In genomic region chr2:73584645-73585346, GRCm38 (mm10) we compare ENCODE assay signal across 8 mouse cellular contexts. TPM values are rescaled to one million over a fixed set of nuclear protein-coding genes. Genes with fewer than 3 reads are reported as not detected.
DNase-seq lines count a peak whose midpoint lies in the region; ATAC-seq and TF ChIP-seq lines count a peak whose summit lies in the region.

No protein-coding gene starts in this region.

- 0 out of 2 replicates have a peak, but pooled peaks cover 4% of the 10 kb centered on the region for H3K27me3 ChIP-seq in spleen, adult 2 months (ENCODE audit: control insufficient read depth, insufficient read depth, low read length)
- no peaks in the 10 kb centered on the region for H3K27me3 ChIP-seq in intestine, postnatal 0 days (replicated peaks; ENCODE audit: control insufficient read depth, insufficient read depth, low read length)
- no peaks in the 10 kb centered on the region for H3K27me3 ChIP-seq in liver, adult 2 months (ENCODE audit: control insufficient read depth, insufficient read depth, low read length)
- no peaks in the 10 kb centered on the region for H3K27me3 ChIP-seq in stomach, embryonic 16.5 days (ENCODE audit: control insufficient read depth, insufficient read depth, low read length)

- no peak for TF ChIP-seq POLR2A in spleen, adult 2 months (IDR thresholded peaks at IDR 0.05; ENCODE audit: low read depth, low read length)
- no peak for TF ChIP-seq POLR2A in liver, adult 2 months (IDR thresholded peaks at IDR 0.05; ENCODE audit: extremely low read depth, insufficient read depth, low read length)

- 8% methylated on average over 16 of the region's 18 CpGs for WGBS in spleen, adult 2 months
- WGBS in intestine, postnatal 0 days, result 1% methylated on average over 17 of the region's 18 CpGs
- WGBS in liver, adult 2 months, result 1% methylated on average over 16 of the region's 18 CpGs
- WGBS in stomach, embryonic 16.5 days, result 1% methylated on average over 16 of the region's 18 CpGs

- peak overlapping the region; percentile 42 for H3K9ac ChIP-seq in intestine, postnatal 0 days (ENCODE audit: low read depth, low read length)
- peak overlapping the region; percentile 86 for H3K9ac ChIP-seq in liver, adult 2 months (ENCODE audit: low read depth, low read length)
- peak overlapping the region; percentile 65 for H3K9ac ChIP-seq in stomach, embryonic 16.5 days (ENCODE audit: low read length)

- H3K79me2 ChIP-seq in liver, adult 2 months (ENCODE audit: control insufficient read depth, insufficient read depth, low read length), result no peaks in the 10 kb centered on the region

- H3K4me2 ChIP-seq in intestine, postnatal 0 days (replicated peaks; ENCODE audit: low read depth), result peak overlapping the region; percentile 72
- peak overlapping the region; percentile 62 for H3K4me2 ChIP-seq in stomach, embryonic 16.5 days (ENCODE audit: low read depth, low read length)

- TF ChIP-seq CTCF in spleen, adult 2 months (IDR thresholded peaks at IDR 0.05; ENCODE audit: extremely low read depth, insufficient read depth, insufficient read length, insufficient replicate concordance), result peak; percentile 54; the same call in 1 of the 2 replicates
- peak; percentile 76 for TF ChIP-seq CTCF in intestine, postnatal 0 days (IDR thresholded peaks at IDR 0.05; ENCODE audit: low read depth)
- TF ChIP-seq CTCF in liver, adult 2 months (IDR thresholded peaks at IDR 0.05; ENCODE audit: low read depth, low read length), result peak; percentile 84

- ATAC-seq in intestine, postnatal 0 days, result peak; percentile 53
- 0 out of 2 replicates have a peak, but pooled peaks have one; percentile 51 for ATAC-seq in monocyte, adult 5-6 weeks (replicated peaks; ENCODE audit: insufficient number of reproducible peaks, low FRiP score, low TSS enrichment, poor library complexity, severe bottlenecking)
- ATAC-seq in stomach, embryonic 16.5 days (ENCODE audit: insufficient read depth, low FRiP score), result peak; percentile 70; the same call in 1 of the 2 replicates

- H3K36me3 ChIP-seq in spleen, adult 2 months (ENCODE audit: control insufficient read depth, insufficient read depth, low read length), result no peaks in the 10 kb centered on the region
- no peaks in the 10 kb centered on the region for H3K36me3 ChIP-seq in intestine, postnatal 0 days (ENCODE audit: control insufficient read depth, insufficient read depth)
- H3K36me3 ChIP-seq in liver, adult 2 months (ENCODE audit: control insufficient read depth, insufficient read depth, low read length), result no peaks in the 10 kb centered on the region
- H3K36me3 ChIP-seq in stomach, embryonic 16.5 days (ENCODE audit: control insufficient read depth, insufficient read depth, low read length), result no peaks in the 10 kb centered on the region

- H3K27ac ChIP-seq in spleen, adult 2 months (ENCODE audit: insufficient read depth, low read length), result no peak overlapping the region
- peak overlapping the region; percentile 46; the same call in 1 of the 2 replicates for H3K27ac ChIP-seq in intestine, postnatal 0 days (ENCODE audit: low read depth, low read length)
- H3K27ac ChIP-seq in liver, adult 2 months (replicated peaks; ENCODE audit: insufficient read depth, low read depth, low read length), result peak overlapping the region; percentile 68
- peak overlapping the region; percentile 66 for H3K27ac ChIP-seq in stomach, embryonic 16.5 days (ENCODE audit: low read length)

- peak in 1 of 2 experiments; percentile 31 for DNase-seq in spleen, adult 2 months (ENCODE audit: low read depth in 1 of 2, low spot score in 2 of 2)
- DNase-seq in spleen, adult 12 weeks (ENCODE audit: low spot score), result no peak
- DNase-seq in embryo, embryonic 10.5 days (ENCODE audit: low spot score), result peak; percentile 89
- DNase-seq in heart, adult 11 months, result peak; percentile 96
- peak; percentile 53 for DNase-seq in liver, adult 2 months (ENCODE audit: extremely low read depth, low read depth, low spot score)

- H3K4me1 ChIP-seq in spleen, adult 2 months (ENCODE audit: control insufficient read depth, insufficient read depth, insufficient read length), result no peaks in the 10 kb centered on the region
- no peaks in the 10 kb centered on the region for H3K4me1 ChIP-seq in intestine, postnatal 0 days (replicated peaks; ENCODE audit: control insufficient read depth, insufficient read depth, low read length)
- no peaks in the 10 kb centered on the region for H3K4me1 ChIP-seq in liver, adult 2 months (ENCODE audit: control insufficient read depth, insufficient read depth, low read length)
- H3K4me1 ChIP-seq in stomach, embryonic 16.5 days (ENCODE audit: control insufficient read depth, insufficient read depth, low read length), result peaks cover 5% of the 10 kb centered on the region; the same call in 1 of the 2 replicates

- H3K9me3 ChIP-seq in intestine, postnatal 0 days (ENCODE audit: control insufficient read depth), result no peaks in the 10 kb centered on the region
- no peaks in the 10 kb centered on the region for H3K9me3 ChIP-seq in stomach, embryonic 16.5 days (replicated peaks; ENCODE audit: control insufficient read depth, low read length)

- peak overlapping the region; percentile 15; the same call in 1 of the 2 replicates for H3K4me3 ChIP-seq in spleen, adult 2 months (ENCODE audit: extremely low read depth, insufficient read depth, insufficient read length)
- peak overlapping the region; percentile 50 for H3K4me3 ChIP-seq in intestine, postnatal 0 days (ENCODE audit: low read depth, low read length)
- H3K4me3 ChIP-seq in liver, adult 2 months (ENCODE audit: insufficient read depth, low read depth, low read length), result peak overlapping the region; percentile 67
- peak overlapping the region; percentile 54 for H3K4me3 ChIP-seq in stomach, embryonic 16.5 days (replicated peaks; ENCODE audit: low read length)

RNA-seq across cellular contexts. Expression of gene Chrna1, which starts 4.7 kb away (rescaled TPM):
- not detected in 2 replicates for polyA plus RNA-seq in spleen, adult 2 months (2012; rRNA removed)
- polyA plus RNA-seq in intestine, postnatal 0 days (2015; fragmentation: Nextera tagmentation; extraction: Ambion mirVana), result 0.08 and 0.12 TPM in 2 replicates
- total RNA-seq in liver, adult 2 months (2014; rRNA removed), result not detected in 2 replicates
- not detected in 2 replicates for polyA plus RNA-seq in liver, adult 2 months (2012; rRNA removed)
- total RNA-seq in monocyte, adult 5-6 weeks (2017), result not detected in 3 replicates
- polyA plus RNA-seq in stomach, embryonic 16.5 days (2015; fragmentation: Nextera tagmentation; extraction: Ambion mirVana), result 0.16 and 1.7 TPM in 2 replicates

RNA-seq across cellular contexts. Expression of gene Wipf1, which starts 55.3 kb away (rescaled TPM):
- polyA plus RNA-seq in spleen, adult 2 months (2012; rRNA removed), result 58.7 and 72.8 TPM in 2 replicates
- 9.9 and 10.3 TPM in 2 replicates for polyA plus RNA-seq in intestine, postnatal 0 days (2015; fragmentation: Nextera tagmentation; extraction: Ambion mirVana)
- 1.4 and 1.9 TPM in 2 replicates for total RNA-seq in liver, adult 2 months (2014; rRNA removed)
- polyA plus RNA-seq in liver, adult 2 months (2012; rRNA removed), result 1.3 and 1.7 TPM in 2 replicates
- 52.9 to 98.6 TPM (median 54.2 TPM) in 3 replicates for total RNA-seq in monocyte, adult 5-6 weeks (2017)
- polyA plus RNA-seq in stomach, embryonic 16.5 days (2015; fragmentation: Nextera tagmentation; extraction: Ambion mirVana), result 5.6 and 7.0 TPM in 2 replicates

Comparison
In these comparisons a context has a peak if more than half of its experiments do, and no peak if none do; other contexts are left out.
1. H3K4me3 ChIP-seq: peak in every context shown above with its lines; median percentile 67 in liver, adult 2 months; 54 in stomach, embryonic 16.5 days; 50 in intestine, postnatal 0 days; 15 in spleen, adult 2 months.